30 mouse cellular contexts compared by ENCODE assay signal in the genomic region with DNA sequence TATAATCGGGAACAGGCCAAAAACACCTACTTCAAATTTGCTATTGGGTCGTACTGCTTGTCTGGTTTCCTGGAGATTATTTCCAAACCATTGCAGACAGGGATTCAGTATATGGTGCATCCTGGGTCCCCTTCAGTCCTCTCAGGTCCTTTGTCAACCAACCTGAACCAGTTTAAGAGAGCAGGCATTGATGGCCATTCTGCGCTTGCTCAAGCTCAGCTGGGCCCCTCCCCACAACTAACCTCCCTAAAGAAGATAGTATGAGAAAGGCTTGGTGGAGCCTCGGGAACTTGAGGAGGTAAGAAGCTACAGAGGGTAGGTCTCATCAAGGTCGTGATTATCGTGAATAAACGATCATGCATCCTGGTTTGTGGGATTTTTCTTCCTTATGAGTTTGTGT. TPM values are rescaled to one million over a fixed set of nuclear protein-coding genes. Genes with fewer than 3 reads are reported as not detected.
DNase-seq lines count a peak whose midpoint lies in the region; ATAC-seq and TF ChIP-seq lines count a peak whose summit lies in the region.
"Had no signal": no experiment of that assay in that cellular context is flagged by ENCODE, and none has a peak within 500 bp of the region (broad histone marks: within the 10 kb centered on the region; RNA-seq: fewer than 3 reads in every experiment).

No protein-coding gene starts in this region.

- WGBS in intestine, embryonic 15.5 days, result 75% methylated on average over 7 of the region's 7 CpGs
- WGBS in intestine, postnatal 0 days, result 58% methylated on average over 7 of the region's 7 CpGs
- 50% methylated on average over 7 of the region's 7 CpGs for WGBS in small intestine, adult 2 months

- no peak for TF ChIP-seq CTCF in layer of hippocampus, adult 2 months (conservative IDR thresholded peaks at IDR 0.05)
- TF ChIP-seq CTCF in intestine, postnatal 0 days (IDR thresholded peaks at IDR 0.05; ENCODE audit: low read depth), result no peak
- no peak for TF ChIP-seq CTCF in small intestine, adult 2 months (IDR thresholded peaks at IDR 0.05; ENCODE audit: extremely low read depth, insufficient read length, insufficient replicate concordance, low read depth, low read length)

- no peak overlapping the region for H3K4me3 ChIP-seq in layer of hippocampus, adult 2 months
- no peak overlapping the region for H3K4me3 ChIP-seq in intestine, embryonic 15.5 days (replicated peaks)
- H3K4me3 ChIP-seq in intestine, postnatal 0 days (ENCODE audit: low read depth, low read length), result no peak overlapping the region
- no peak overlapping the region for H3K4me3 ChIP-seq in small intestine, adult 2 months (ENCODE audit: low read depth, low read length)
- H3K4me3 ChIP-seq: embryonic facial prominence, embryonic 13.5 days; embryonic facial prominence, embryonic 15.5 days; erythroblast, embryonic 14.5 days; forebrain, embryonic 10.5 days; forebrain, embryonic 12.5 days had no signal

- peak overlapping the region; percentile 60 for H3K27ac ChIP-seq in layer of hippocampus, adult 2 months
- 0 out of 2 replicates have a peak overlapping the region, but pooled peaks have one; percentile 32 for H3K27ac ChIP-seq in intestine, embryonic 15.5 days
- H3K27ac ChIP-seq in intestine, postnatal 0 days (ENCODE audit: low read depth, low read length), result 0 out of 2 replicates have a peak overlapping the region, but pooled peaks have one; percentile 31
- H3K27ac ChIP-seq in small intestine, adult 2 months (ENCODE audit: insufficient read depth, low read depth, low read length), result peak overlapping the region; percentile 18; the same call in 1 of the 2 replicates
- H3K27ac ChIP-seq: embryonic facial prominence, embryonic 15.5 days; forebrain, embryonic 12.5 days had no signal

- DNase-seq in layer of hippocampus, adult 2 months (ENCODE audit: low spot score in 2 of 2), result no peak
- DNase-seq in layer of hippocampus, adult 11-12 months (ENCODE audit: low spot score), result no peak
- DNase-seq in urinary bladder, adult 2 months (ENCODE audit: low spot score), result no peak
- DNase-seq in thymus, adult 18-20 months, result no peak
- DNase-seq in liver, result no peak
- DNase-seq: adrenal gland, adult 8-10 months; adrenal gland, postnatal 14 days; adrenal gland, postnatal 36 days; cerebellum, adult 11 months; cerebellum, adult 18-20 months; cerebellum, adult 8-10 months; cerebellum, adult 9-11 months; cerebellum, postnatal 14 days; cerebellum, postnatal 36 days; embryo, embryonic 11 days; forebrain, postnatal 0 days had no signal

- H3K4me1 ChIP-seq in intestine, embryonic 15.5 days (replicated peaks), result peaks cover 11% of the 10 kb centered on the region
- 0 out of 2 replicates have a peak, but pooled peaks cover 3% of the 10 kb centered on the region for H3K4me1 ChIP-seq in intestine, postnatal 0 days (replicated peaks; ENCODE audit: control insufficient read depth, insufficient read depth, low read length)
- H3K4me1 ChIP-seq in small intestine, adult 2 months (ENCODE audit: control insufficient read depth, insufficient read depth, insufficient read length, low read length), result peaks cover 14% of the 10 kb centered on the region; the same call in 1 of the 2 replicates

- no peaks in the 10 kb centered on the region for H3K36me3 ChIP-seq in intestine, embryonic 15.5 days
- no peaks in the 10 kb centered on the region for H3K36me3 ChIP-seq in intestine, postnatal 0 days (ENCODE audit: control insufficient read depth, insufficient read depth)
- H3K36me3 ChIP-seq in small intestine, adult 2 months (ENCODE audit: control insufficient read depth, insufficient read depth, low read length), result no peaks in the 10 kb centered on the region
- H3K36me3 ChIP-seq: embryonic facial prominence, embryonic 13.5 days; embryonic facial prominence, embryonic 15.5 days; forebrain, embryonic 10.5 days; forebrain, embryonic 12.5 days had no signal

- H3K4me2 ChIP-seq in intestine, embryonic 15.5 days (replicated peaks), result no peak overlapping the region
- H3K4me2 ChIP-seq in intestine, postnatal 0 days (replicated peaks; ENCODE audit: low read depth), result no peak overlapping the region
- H3K4me2 ChIP-seq: embryonic facial prominence, embryonic 13.5 days; embryonic facial prominence, embryonic 15.5 days; forebrain, embryonic 12.5 days had no signal

- no peak overlapping the region for H3K9ac ChIP-seq in intestine, embryonic 15.5 days
- H3K9ac ChIP-seq in intestine, postnatal 0 days (ENCODE audit: low read depth, low read length), result no peak overlapping the region
- H3K9ac ChIP-seq: embryonic facial prominence, embryonic 13.5 days; embryonic facial prominence, embryonic 15.5 days; forebrain, embryonic 12.5 days; forebrain, postnatal 0 days had no signal

- peak; percentile 13; the same call in 1 of the 2 replicates for ATAC-seq in intestine, embryonic 15.5 days
- no peak; the same call in 1 of the 2 replicates for ATAC-seq in intestine, postnatal 0 days
- ATAC-seq: activated CD4-positive, CD25-positive, alpha-beta regulatory T cell, adult 4 months; forebrain, embryonic 14.5 days; forebrain, postnatal 0 days; Patski had no signal

- no peak for TF ChIP-seq POLR2A in small intestine, adult 2 months (IDR thresholded peaks at IDR 0.05; ENCODE audit: low read depth, low read length)

- peaks cover 6% of the 10 kb centered on the region; the same call in 1 of the 2 replicates for H3K27me3 ChIP-seq in intestine, embryonic 15.5 days (replicated peaks)
- H3K27me3 ChIP-seq in intestine, postnatal 0 days (replicated peaks; ENCODE audit: control insufficient read depth, insufficient read depth, low read length), result peaks cover 3% of the 10 kb centered on the region; the same call in 1 of the 2 replicates
- H3K27me3 ChIP-seq in small intestine, adult 2 months (ENCODE audit: control insufficient read depth, insufficient read depth, low read length), result no peaks in the 10 kb centered on the region
- H3K27me3 ChIP-seq: Patski had no signal

- H3K9me3 ChIP-seq in intestine, embryonic 15.5 days, result no peaks in the 10 kb centered on the region
- no peaks in the 10 kb centered on the region for H3K9me3 ChIP-seq in intestine, postnatal 0 days (ENCODE audit: control insufficient read depth)
- H3K9me3 ChIP-seq: embryonic facial prominence, embryonic 15.5 days; forebrain, embryonic 10.5 days; forebrain, embryonic 12.5 days had no signal

RNA-seq across cellular contexts. Expression of a gene that starts 3.5 kb away (rescaled TPM):
- not detected for total RNA-seq in layer of hippocampus, adult 2 months (2021)
- 0.54 and 1.1 TPM in 2 replicates for polyA plus RNA-seq in intestine, embryonic 15.5 days (2015; fragmentation: Nextera tagmentation; extraction: Ambion mirVana)
- 0.08 TPM in 1 of 2 replicates, not detected in the other for polyA plus RNA-seq in intestine, postnatal 0 days (2015; fragmentation: Nextera tagmentation; extraction: Ambion mirVana)
- not detected in 2 replicates for polyA plus RNA-seq in small intestine, adult 2 months (2012; rRNA removed)
- not detected in 2 replicates for polyA plus RNA-seq in urinary bladder, adult 2 months (2012; rRNA removed)
- total RNA-seq: adrenal gland, adult 18-20 months; adrenal gland, adult 8-10 months; adrenal gland, postnatal 14 days; adrenal gland, postnatal 36 days; common myeloid progenitor, adult 5-6 weeks; MEL had no signal
- polyA plus RNA-seq: activated CD4-positive, CD25-positive, alpha-beta regulatory T cell, adult 4 months; erythroblast, embryonic 14.5 days; forebrain, embryonic 10.5 days; forebrain, embryonic 14.5 days; Patski had no signal

RNA-seq across cellular contexts. Expression of a gene that starts 39.5 kb away (rescaled TPM):
- 10 to 100 TPM; 71.9 to 79.7 TPM for total RNA-seq in layer of hippocampus, adult 2 months (2021)
- polyA plus RNA-seq in intestine, embryonic 15.5 days (2015; fragmentation: Nextera tagmentation; extraction: Ambion mirVana), result 3.9 and 4.4 TPM in 2 replicates
- 2.4 and 2.5 TPM in 2 replicates for polyA plus RNA-seq in intestine, postnatal 0 days (2015; fragmentation: Nextera tagmentation; extraction: Ambion mirVana)
- polyA plus RNA-seq in small intestine, adult 2 months (2012; rRNA removed), result 5.9 and 8.9 TPM in 2 replicates
- polyA plus RNA-seq in urinary bladder, adult 2 months (2012; rRNA removed), result 8.4 and 8.6 TPM in 2 replicates
- total RNA-seq: MEL had no signal

RNA-seq across cellular contexts. Expression of a gene that starts 58.0 kb away (rescaled TPM):
- total RNA-seq in layer of hippocampus, adult 2 months (2021), result 100 to 1,000 TPM; 202 to 221 TPM
- polyA plus RNA-seq in intestine, embryonic 15.5 days (2015; fragmentation: Nextera tagmentation; extraction: Ambion mirVana), result 4.0 and 8.3 TPM in 2 replicates
- polyA plus RNA-seq in intestine, postnatal 0 days (2015; fragmentation: Nextera tagmentation; extraction: Ambion mirVana), result 2.2 and 2.4 TPM in 2 replicates
- polyA plus RNA-seq in small intestine, adult 2 months (2012; rRNA removed), result 1.2 and 3.5 TPM in 2 replicates
- polyA plus RNA-seq in urinary bladder, adult 2 months (2012; rRNA removed), result 6.2 and 7.2 TPM in 2 replicates
- total RNA-seq: common myeloid progenitor, adult 5-6 weeks; MEL had no signal
- polyA plus RNA-seq: erythroblast, embryonic 14.5 days had no signal
